Mouse (Mus musculus): ENCODE data around the gene Tead1.

- TF ChIP-seq POLR2A (IDR thresholded peaks at IDR 0.05; ENCODE audit: insufficient read depth, low read depth, low read length) (no peak), EP300 (IDR thresholded peaks at IDR 0.05; ENCODE audit: insufficient read depth, low read depth, low read length) (no peak), CTCF (IDR thresholded peaks at IDR 0.05) (no peak)
Observed at GRCm38 (mm10) chr7:112917613-112918278, 238.6 kb downstream of the Tead1 start.

All from heart, adult 2 months (tissue).